Mouse (Mus musculus): Measurements from ENCODE around the gene Hipk3.

- TF ChIP-seq CTCF (IDR thresholded peaks at IDR 0.05; ENCODE audit: control insufficient read depth, insufficient read depth, low read length) (no peak), POLR2A (IDR thresholded peaks at IDR 0.05; ENCODE audit: borderline replicate concordance, control insufficient read depth, low read depth, low read length) (no peak)
Observed at GRCm38 (mm10) chr2:104382813-104383212, 111.4 kb downstream of the Hipk3 start.
